Mouse (Mus musculus): ENCODE results near the gene Cyth3. TPM values are rescaled to one million over a fixed set of nuclear protein-coding genes. Genes with fewer than 3 reads are reported as not detected.

Gene Cyth3
- polyA plus RNA-seq, 1 experiment = 20.4 TPM

- no peak overlapping the region for H3K27ac ChIP-seq (ENCODE audit: control insufficient read depth, insufficient read depth, low read depth, low read length, poor library complexity)
These were observed 14.1 kb upstream of the Cyth3 start for GRCm38 (mm10) chr5:143608175-143608574.

GRCm38 (mm10) chr5:143611954-143612353, 10.3 kb upstream of the Cyth3 start:
- no peaks in the 10 kb centered on the region for H3K4me1 ChIP-seq (ENCODE audit: control insufficient read depth, insufficient read depth, low read length)
- 78% methylated on average over 7 of the region's 7 CpGs for WGBS
- TF ChIP-seq CTCF (IDR thresholded peaks at IDR 0.05; ENCODE audit: control insufficient read depth, insufficient read depth, low read length) (no peak), POLR2A (IDR thresholded peaks at IDR 0.05; ENCODE audit: borderline replicate concordance, control insufficient read depth, low read depth, low read length) (no peak)
- no peak overlapping the region for H3K4me3 ChIP-seq (replicated peaks; ENCODE audit: control insufficient read depth, low read depth, low read length)
- H3K27ac ChIP-seq (ENCODE audit: control insufficient read depth, insufficient read depth, low read depth, low read length, poor library complexity) = no peak overlapping the region

More at GRCm38 (mm10) chr5:143608175-143608574, 14.1 kb upstream of the Cyth3 start:
- no peaks in the 10 kb centered on the region for H3K4me1 ChIP-seq (ENCODE audit: control insufficient read depth, insufficient read depth, low read length)
- no peak overlapping the region for H3K4me3 ChIP-seq (replicated peaks; ENCODE audit: control insufficient read depth, low read depth, low read length)
- TF ChIP-seq POLR2A (IDR thresholded peaks at IDR 0.05; ENCODE audit: borderline replicate concordance, control insufficient read depth, low read depth, low read length) = no peak
- TF ChIP-seq CTCF (IDR thresholded peaks at IDR 0.05; ENCODE audit: control insufficient read depth, insufficient read depth, low read length) = no peak
- 90% methylated on average over 10 of the region's 10 CpGs for WGBS

GRCm38 (mm10) chr5:143613265-143613664, 9.0 kb upstream of the Cyth3 start:
- H3K27ac ChIP-seq (ENCODE audit: control insufficient read depth, insufficient read depth, low read depth, low read length, poor library complexity) = no peak overlapping the region
- TF ChIP-seq CTCF (IDR thresholded peaks at IDR 0.05; ENCODE audit: control insufficient read depth, insufficient read depth, low read length) (no peak), POLR2A (IDR thresholded peaks at IDR 0.05; ENCODE audit: borderline replicate concordance, control insufficient read depth, low read depth, low read length) (no peak)
- no peak overlapping the region for H3K4me3 ChIP-seq (replicated peaks; ENCODE audit: control insufficient read depth, low read depth, low read length)
- no peaks in the 10 kb centered on the region for H3K4me1 ChIP-seq (ENCODE audit: control insufficient read depth, insufficient read depth, low read length)
- 79% methylated on average over 4 of the region's 4 CpGs for WGBS

GRCm38 (mm10) chr5:143614519-143614918, 7.7 kb upstream of the Cyth3 start:
- no peaks in the 10 kb centered on the region for H3K4me1 ChIP-seq (ENCODE audit: control insufficient read depth, insufficient read depth, low read length)
- 63% methylated on average over 5 of the region's 5 CpGs for WGBS

GRCm38 (mm10) chr5:143615353-143615752, 6.9 kb upstream of the Cyth3 start:
- 79% methylated on average over 2 of the region's 2 CpGs for WGBS
- Histone ChIP-seq H3K27ac (ENCODE audit: control insufficient read depth, insufficient read depth, low read depth, low read length, poor library complexity) (no peak overlapping the region), H3K4me3 (replicated peaks; ENCODE audit: control insufficient read depth, low read depth, low read length) (no peak overlapping the region), H3K4me1 (ENCODE audit: control insufficient read depth, insufficient read depth, low read length) (no peaks in the 10 kb centered on the region)
- TF ChIP-seq POLR2A (IDR thresholded peaks at IDR 0.05; ENCODE audit: borderline replicate concordance, control insufficient read depth, low read depth, low read length) = no peak
- TF ChIP-seq CTCF (IDR thresholded peaks at IDR 0.05; ENCODE audit: control insufficient read depth, insufficient read depth, low read length) = no peak

More at GRCm38 (mm10) chr5:143614519-143614918, 7.7 kb upstream of the Cyth3 start:
- Histone ChIP-seq H3K4me3 (replicated peaks; ENCODE audit: control insufficient read depth, low read depth, low read length) (no peak overlapping the region), H3K27ac (ENCODE audit: control insufficient read depth, insufficient read depth, low read depth, low read length, poor library complexity) (no peak overlapping the region)
- no peak for TF ChIP-seq POLR2A (IDR thresholded peaks at IDR 0.05; ENCODE audit: borderline replicate concordance, control insufficient read depth, low read depth, low read length)
- TF ChIP-seq CTCF (IDR thresholded peaks at IDR 0.05; ENCODE audit: control insufficient read depth, insufficient read depth, low read length) = no peak

DNA sequence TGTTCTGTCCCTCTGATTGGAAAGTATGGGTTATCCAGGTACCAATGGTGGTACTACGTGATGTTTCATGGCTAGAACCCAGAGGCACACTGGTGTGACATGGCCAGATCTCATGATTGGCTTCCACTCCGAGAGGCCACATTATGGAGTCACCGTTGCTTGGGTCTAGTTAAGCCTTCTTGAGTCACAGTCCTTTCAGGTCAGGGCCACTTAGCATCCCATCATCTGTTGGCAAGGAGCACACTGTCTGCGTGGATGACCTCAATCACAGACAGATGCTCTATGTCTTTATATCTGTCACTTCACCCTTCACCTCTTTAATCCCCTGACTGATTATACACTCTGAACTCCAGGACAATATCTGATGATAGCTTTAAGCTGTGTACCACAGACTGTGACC, 6.1 kb upstream of the Cyth3 start:
- WGBS = 88% methylated on average over 4 of the region's 4 CpGs
- no peak overlapping the region for H3K27ac ChIP-seq (ENCODE audit: control insufficient read depth, insufficient read depth, low read depth, low read length, poor library complexity)
- no peak for TF ChIP-seq POLR2A (IDR thresholded peaks at IDR 0.05; ENCODE audit: borderline replicate concordance, control insufficient read depth, low read depth, low read length)
- TF ChIP-seq CTCF (IDR thresholded peaks at IDR 0.05; ENCODE audit: control insufficient read depth, insufficient read depth, low read length) = no peak
- H3K4me1 ChIP-seq (ENCODE audit: control insufficient read depth, insufficient read depth, low read length) = no peaks in the 10 kb centered on the region
- no peak overlapping the region for H3K4me3 ChIP-seq (replicated peaks; ENCODE audit: control insufficient read depth, low read depth, low read length)

DNA sequence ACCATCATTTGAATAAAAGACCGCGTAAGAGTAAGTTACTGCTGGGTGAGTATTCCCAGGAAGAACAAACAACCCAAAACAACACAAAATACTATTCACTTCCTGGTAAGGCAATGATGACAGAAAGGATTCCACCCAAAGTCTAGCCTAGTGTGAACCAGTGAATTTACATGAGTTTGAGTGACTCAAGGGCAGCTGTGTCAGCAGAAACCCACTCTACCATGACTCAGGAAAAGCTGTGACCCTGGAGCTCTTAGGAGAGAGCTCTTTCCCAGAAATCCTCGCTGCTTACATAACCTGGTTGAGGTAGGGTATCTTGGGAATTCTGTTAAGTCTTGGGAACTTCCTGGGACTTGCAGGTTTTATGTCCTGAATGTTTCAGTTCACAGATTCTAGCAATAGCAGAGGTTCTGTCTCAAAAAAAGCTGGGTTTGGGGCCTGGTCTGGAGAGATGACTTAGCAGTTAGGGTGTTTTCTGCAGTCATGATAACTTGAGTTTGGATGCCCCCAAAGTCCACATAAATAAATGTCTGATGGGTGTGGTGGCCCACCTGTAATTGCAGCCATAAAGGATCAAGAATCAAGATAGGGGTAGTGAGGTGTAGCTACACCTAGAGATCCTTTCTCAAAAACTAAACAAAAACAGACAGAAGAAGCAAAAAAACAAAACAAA, 5.5 kb upstream of the Cyth3 start:
- TF ChIP-seq POLR2A (IDR thresholded peaks at IDR 0.05; ENCODE audit: borderline replicate concordance, control insufficient read depth, low read depth, low read length) = no peak
- TF ChIP-seq CTCF (IDR thresholded peaks at IDR 0.05; ENCODE audit: control insufficient read depth, insufficient read depth, low read length) = no peak

DNA sequence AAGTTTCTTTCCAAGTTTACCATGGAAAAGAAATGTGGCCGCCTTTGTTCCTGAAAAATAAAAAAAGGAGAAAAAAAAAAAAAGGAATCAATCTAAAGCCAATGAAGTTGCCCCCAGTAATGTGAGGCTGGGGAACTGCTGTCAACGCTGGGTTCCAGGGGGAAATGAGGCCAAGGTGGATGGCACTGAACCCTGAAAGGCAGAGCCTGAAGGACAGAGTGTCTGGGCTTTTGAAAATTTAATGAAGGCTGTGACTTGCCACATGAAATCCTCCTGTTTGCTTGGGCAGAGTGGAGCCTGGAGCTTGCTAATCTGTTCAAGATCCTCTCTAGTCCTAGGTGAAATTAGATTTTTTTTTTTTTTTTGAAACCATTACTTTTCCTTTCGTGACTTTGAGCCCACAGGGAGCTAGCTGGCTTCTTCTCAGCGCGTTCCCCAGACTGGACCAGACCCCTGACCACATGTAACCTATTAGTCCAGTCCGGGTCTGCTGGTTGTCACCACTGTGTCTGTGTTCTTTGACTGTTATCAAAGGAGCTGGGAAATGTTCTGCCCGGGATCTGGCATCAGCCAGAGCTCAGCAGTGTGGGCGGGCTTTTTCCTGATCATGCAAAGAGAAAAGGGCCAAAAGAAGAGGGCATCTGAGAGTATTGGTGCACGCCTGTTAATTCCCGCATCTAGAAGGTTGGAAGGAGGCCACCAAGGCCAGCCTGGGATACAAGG, 4.6 kb upstream of the Cyth3 start:
- Histone ChIP-seq H3K4me1 (ENCODE audit: control insufficient read depth, insufficient read depth, low read length) (no peaks in the 10 kb centered on the region), H3K27ac (ENCODE audit: control insufficient read depth, insufficient read depth, low read depth, low read length, poor library complexity) (no peak overlapping the region), H3K4me3 (replicated peaks; ENCODE audit: control insufficient read depth, low read depth, low read length) (no peak overlapping the region)
- TF ChIP-seq POLR2A (IDR thresholded peaks at IDR 0.05; ENCODE audit: borderline replicate concordance, control insufficient read depth, low read depth, low read length) = no peak
- TF ChIP-seq CTCF (IDR thresholded peaks at IDR 0.05; ENCODE audit: control insufficient read depth, insufficient read depth, low read length) = no peak
- WGBS = 76% methylated on average over 10 of the region's 10 CpGs

More for the DNA sequence above, 5.5 kb upstream of the Cyth3 start:
- WGBS = 88% methylated on average over 3 of the region's 3 CpGs
- Histone ChIP-seq H3K27ac (ENCODE audit: control insufficient read depth, insufficient read depth, low read depth, low read length, poor library complexity) (no peak overlapping the region), H3K4me3 (replicated peaks; ENCODE audit: control insufficient read depth, low read depth, low read length) (no peak overlapping the region), H3K4me1 (ENCODE audit: control insufficient read depth, insufficient read depth, low read length) (no peaks in the 10 kb centered on the region)

All from bone marrow, adult 2 months (tissue).